Mouse (Mus musculus) lung, embryonic 14.5 days (tissue): ENCODE data around the gene Ppp2r3d. TPM values are rescaled to one million over a fixed set of nuclear protein-coding genes. Genes with fewer than 3 reads are reported as not detected.

Experiments
- ATAC-seq: fragments of 200-750 bp; cut with Nextera tagmentation; 2 replicates; pipeline ENCODE4 v1.8.0; 2017; ENCODE audit warnings: mild to moderate bottlenecking, moderate TSS enrichment, moderate library complexity; ENCODE audit not compliant: insufficient read depth
- DNase-seq: peaks from one replicate; pipeline ENCODE4 v3.0.0-alpha.2; 2015
- H3K27ac ChIP-seq: fragments of 300-500 bp; sonication (generic); 2 replicates; pipeline ENCODE4 v1.5.1; 2014; ENCODE audit warnings: low read depth, mild to moderate bottlenecking, moderate library complexity
- H3K27me3 ChIP-seq: fragments of 300-500 bp; sonication (generic); 2 replicates; pipeline ENCODE4 v1.6.1; 2014; ENCODE audit warnings: low read length, control low read depth; ENCODE audit not compliant: insufficient read depth
- H3K36me3 ChIP-seq: fragments of 300-500 bp; sonication (generic); 2 replicates; pipeline ENCODE4 v1.6.1; 2014; ENCODE audit warnings: control low read depth; ENCODE audit not compliant: insufficient read depth
- H3K4me1 ChIP-seq: fragments of 300-500 bp; sonication (generic); 2 replicates; pipeline ENCODE4 v1.6.1; 2014; ENCODE audit warnings: antibody characterized with exemption, control low read depth; ENCODE audit not compliant: insufficient read depth
- H3K4me2 ChIP-seq: fragments of 300-500 bp; sonication (generic); 2 replicates; pipeline ENCODE4 v1.6.1; 2014; ENCODE audit warnings: mild to moderate bottlenecking
- H3K4me3 ChIP-seq: fragments of 300-500 bp; sonication (generic); 2 replicates; pipeline ENCODE4 v1.5.1; 2014; ENCODE audit warnings: low read depth, low read length
- H3K9ac ChIP-seq: fragments of 300-500 bp; sonication (generic); 2 replicates; pipeline ENCODE4 v1.6.1; 2014
- H3K9me3 ChIP-seq: fragments of 300-500 bp; sonication (generic); 2 replicates; pipeline ENCODE4 v1.6.1; 2016; ENCODE audit warnings: low read depth, low read length, control low read depth
- CTCF ChIP-seq: IDR thresholded peaks from 2 replicates; pipeline ENCODE4 v1.5.1; 2016; ENCODE audit warnings: antibody characterized with exemption, low read depth
- WGBS: fragments of 180-500 bp; shearing (Covaris S2); extraction: QIAGEN DNeasy Blood & Tissue Kit; methylation state at CpG from one replicate; pipeline ENCODE4 v1.1.7; 2014; 5-methylcytosine and 5-hydroxymethylcytosine counted together
- polyA plus RNA-seq: library from polyadenylated mRNA; unstranded; fragments of >200 nt; fragmentation: Nextera tagmentation; extraction: Ambion mirVana; gene quantifications from 2 replicates; pipeline ENCODE4 v1.2.1, GENCODE M21; 2014

Ppp2r3d gene
- polyA plus RNA-seq, 1 experiment from 2014 or later, result 139 TPM

- no peak for TF ChIP-seq CTCF
- peak overlapping the region; percentile 66 for H3K4me3 ChIP-seq
- peak overlapping the region; percentile 98 for H3K27ac ChIP-seq
- no peaks in the 10 kb centered on the region for H3K4me1 ChIP-seq
- peak; percentile 99 for DNase-seq
- WGBS, result under 1% methylated on average over 48 of the region's 48 CpGs
- peak; percentile 66 for ATAC-seq
- H3K4me2 ChIP-seq, result peak overlapping the region; percentile 69
- H3K27me3 ChIP-seq, result no peaks in the 10 kb centered on the region
- no peaks in the 10 kb centered on the region for H3K36me3 ChIP-seq
- peak overlapping the region; percentile 66 for H3K9ac ChIP-seq
- H3K9me3 ChIP-seq, result no peaks in the 10 kb centered on the region
Measured at GRCm38 (mm10) chr9:124424542-124425410, 51.9 kb downstream of the Ppp2r3d start.

GRCm38 (mm10) chr9:124424292-124424541, 52.5 kb downstream of the Ppp2r3d start:
- no peak for DNase-seq
- Histone ChIP-seq H3K9ac (peak overlapping the region; percentile 66), H3K27ac (peak overlapping the region; percentile 98), H3K9me3 (no peaks in the 10 kb centered on the region), H3K4me3 (peak overlapping the region; percentile 66), H3K36me3 (no peaks in the 10 kb centered on the region), H3K4me2 (peak overlapping the region; percentile 69), H3K27me3 (no peaks in the 10 kb centered on the region), H3K4me1 (no peaks in the 10 kb centered on the region)
- ATAC-seq, result no peak; the same call in 1 of the 2 replicates
- WGBS, result under 1% methylated on average over 27 of the region's 27 CpGs
- no peak for TF ChIP-seq CTCF

GRCm38 (mm10) chr9:124423552-124424291, 53.0 kb downstream of the Ppp2r3d start:
- peak; percentile 98 for DNase-seq
- ATAC-seq, result peak; percentile 73
- Histone ChIP-seq H3K9me3 (no peaks in the 10 kb centered on the region), H3K4me1 (no peaks in the 10 kb centered on the region), H3K27me3 (no peaks in the 10 kb centered on the region), H3K36me3 (no peaks in the 10 kb centered on the region), H3K27ac (peak overlapping the region; percentile 98), H3K9ac (peak overlapping the region; percentile 66), H3K4me3 (peak overlapping the region; percentile 66), H3K4me2 (peak overlapping the region; percentile 69)
- WGBS, result under 1% methylated on average over 74 of the region's 74 CpGs
- no peak; the same call in 1 of the 2 replicates for TF ChIP-seq CTCF

- no peaks in the 10 kb centered on the region for H3K27me3 ChIP-seq
- H3K9me3 ChIP-seq, result no peaks in the 10 kb centered on the region
- peak; percentile 76 for ATAC-seq
- no peaks in the 10 kb centered on the region for H3K36me3 ChIP-seq
- peak; percentile 98 for DNase-seq
- WGBS, result 1% methylated on average over 59 of the region's 59 CpGs
- H3K4me3 ChIP-seq, result peak overlapping the region; percentile 66
- TF ChIP-seq CTCF, result peak; percentile 40
- peak overlapping the region; percentile 66 for H3K9ac ChIP-seq
- H3K4me1 ChIP-seq, result no peaks in the 10 kb centered on the region
- peak overlapping the region; percentile 98 for H3K27ac ChIP-seq
- peak overlapping the region; percentile 69 for H3K4me2 ChIP-seq
Measured at GRCm38 (mm10) chr9:124422900-124423551, 53.7 kb downstream of the Ppp2r3d start.

- peak; percentile 68 for DNase-seq
- no peaks in the 10 kb centered on the region for H3K27me3 ChIP-seq
- peak overlapping the region; percentile 66 for H3K4me3 ChIP-seq
- H3K27ac ChIP-seq, result peak overlapping the region; percentile 98
- 2% methylated on average over 23 of the region's 25 CpGs for WGBS
- H3K9me3 ChIP-seq, result no peaks in the 10 kb centered on the region
- ATAC-seq, result no peak
- H3K4me2 ChIP-seq, result peak overlapping the region; percentile 69
- no peak overlapping the region for H3K9ac ChIP-seq
- H3K4me1 ChIP-seq, result no peaks in the 10 kb centered on the region
- H3K36me3 ChIP-seq, result no peaks in the 10 kb centered on the region
- no peak for TF ChIP-seq CTCF
Measured at GRCm38 (mm10) chr9:124422427-124422826, 54.3 kb downstream of the Ppp2r3d start.

GRCm38 (mm10) chr9:124412921-124413320, 63.8 kb downstream of the Ppp2r3d start:
- Histone ChIP-seq H3K27ac (no peak overlapping the region), H3K4me1 (no peaks in the 10 kb centered on the region), H3K36me3 (no peaks in the 10 kb centered on the region), H3K4me2 (no peak overlapping the region), H3K27me3 (no peaks in the 10 kb centered on the region), H3K4me3 (no peak overlapping the region), H3K9me3 (no peaks in the 10 kb centered on the region), H3K9ac (no peak overlapping the region)
- TF ChIP-seq CTCF, result no peak
- no peak for DNase-seq
- no peak for ATAC-seq

- H3K4me2 ChIP-seq, result no peak overlapping the region
- no peak overlapping the region for H3K27ac ChIP-seq
- WGBS, result 61% methylated on average over 1 of the region's 1 CpGs
- ATAC-seq (no peak), DNase-seq (no peak)
- H3K4me3 ChIP-seq, result no peak overlapping the region
- H3K27me3 ChIP-seq, result no peaks in the 10 kb centered on the region
- TF ChIP-seq CTCF, result no peak
- H3K4me1 ChIP-seq, result no peaks in the 10 kb centered on the region
- H3K9me3 ChIP-seq, result no peaks in the 10 kb centered on the region
- no peak overlapping the region for H3K9ac ChIP-seq
- no peaks in the 10 kb centered on the region for H3K36me3 ChIP-seq
Measured at GRCm38 (mm10) chr9:124411553-124411952, 65.1 kb downstream of the Ppp2r3d start.
